Mouse (Mus musculus): ENCODE measurements at regions not wholly inside any gene's neighbourhood (a gene's known extent, or its start where the extent isn't known, plus 50 kb on each side); places are given as distances from the start of the nearest gene placed in this dataset.

DNA sequence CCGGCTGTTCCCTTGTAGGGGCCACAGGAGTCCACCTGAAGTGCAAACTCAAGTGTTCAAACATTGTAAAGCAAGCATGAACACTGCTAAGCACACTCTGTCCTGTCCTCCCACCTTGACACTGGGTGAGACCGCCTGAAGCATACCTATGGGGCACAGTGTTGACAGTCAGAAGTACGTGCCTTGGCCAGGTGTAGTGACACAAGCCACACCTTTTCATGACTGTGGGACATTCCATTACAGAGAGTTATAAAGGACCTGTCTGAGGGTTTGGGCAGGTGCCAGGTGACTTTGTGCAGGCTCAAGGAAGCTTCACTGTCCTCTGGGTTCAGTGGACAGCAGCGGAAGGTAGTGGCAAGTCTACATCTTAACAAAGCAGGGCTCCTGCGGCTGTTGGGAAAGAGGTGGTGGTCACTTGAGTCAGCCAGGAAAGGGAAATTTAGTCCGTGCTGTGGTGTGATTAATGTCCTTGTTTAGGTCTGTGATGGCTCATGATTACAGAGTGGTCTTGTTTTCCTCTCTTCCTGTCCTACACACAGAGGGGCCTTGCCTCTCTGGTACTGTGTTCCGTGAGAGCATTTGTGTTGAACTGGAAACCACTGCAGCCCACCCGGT is 112.5 kb downstream of the Nufip1 start:
- Histone ChIP-seq H3K4me3 (ENCODE audit: low read depth, low read length) (no peak overlapping the region), H3K27me3 (ENCODE audit: control insufficient read depth, insufficient read depth, low read length) (no peaks in the 10 kb centered on the region), H3K4me1 (replicated peaks; ENCODE audit: control insufficient read depth, insufficient read depth) (peaks cover 6% of the 10 kb centered on the region; the same call in 1 of the 2 replicates), H3K9me3 (ENCODE audit: control insufficient read depth, low read length) (no peaks in the 10 kb centered on the region), H3K4me2 (replicated peaks; ENCODE audit: low read depth) (no peak overlapping the region), H3K27ac (replicated peaks) (peak overlapping the region; percentile 61), H3K9ac (ENCODE audit: low read length) (no peak overlapping the region), H3K36me3 (ENCODE audit: control insufficient read depth, insufficient read depth, low read length) (no peaks in the 10 kb centered on the region)
- 55% methylated on average over 8 of the region's 8 CpGs for WGBS
- peak; percentile 96 for ATAC-seq (ENCODE audit: low FRiP score, low TSS enrichment)
- TF ChIP-seq EP300 (optimal IDR thresholded peaks at IDR 0.05) = no peak
- no peak for TF ChIP-seq CTCF (IDR thresholded peaks at IDR 0.05; ENCODE audit: low read depth)
- peak; percentile 76 for DNase-seq (ENCODE audit: low spot score)

DNA sequence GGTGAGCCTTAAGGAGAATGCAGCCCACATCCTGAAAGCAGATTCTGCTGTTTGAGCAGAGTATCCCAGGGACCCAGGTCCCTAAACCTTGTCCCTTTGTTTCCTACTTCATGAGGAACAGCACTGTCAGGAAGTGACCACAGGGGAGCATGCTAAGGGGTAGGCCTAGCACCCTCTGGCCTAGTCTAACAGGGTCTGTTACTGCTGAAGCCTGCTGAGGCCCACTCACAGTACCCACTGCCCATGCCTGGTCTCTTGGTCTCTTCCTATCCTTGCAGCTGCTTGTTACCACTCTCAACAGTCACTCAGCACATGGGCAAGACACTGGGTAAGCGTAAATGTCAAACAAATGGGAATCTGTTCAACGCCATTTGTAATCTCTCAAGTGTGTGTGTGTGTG is 113.2 kb downstream of the Nufip1 start:
- H3K9me3 ChIP-seq (ENCODE audit: control insufficient read depth, low read length) = no peaks in the 10 kb centered on the region
- no peak for TF ChIP-seq EP300 (optimal IDR thresholded peaks at IDR 0.05)
- no peak for TF ChIP-seq CTCF (IDR thresholded peaks at IDR 0.05; ENCODE audit: low read depth)
- no peak for DNase-seq (ENCODE audit: low spot score)
- H3K27me3 ChIP-seq (ENCODE audit: control insufficient read depth, insufficient read depth, low read length) = no peaks in the 10 kb centered on the region
- no peak for ATAC-seq (ENCODE audit: low FRiP score, low TSS enrichment)
- no peaks in the 10 kb centered on the region for H3K36me3 ChIP-seq (ENCODE audit: control insufficient read depth, insufficient read depth, low read length)
- 87% methylated on average over 2 of the region's 2 CpGs for WGBS
- H3K4me2 ChIP-seq (replicated peaks; ENCODE audit: low read depth) = no peak overlapping the region
- H3K9ac ChIP-seq (ENCODE audit: low read length) = no peak overlapping the region
- H3K4me1 ChIP-seq (replicated peaks; ENCODE audit: control insufficient read depth, insufficient read depth) = peaks cover 6% of the 10 kb centered on the region; the same call in 1 of the 2 replicates
- peak overlapping the region; percentile 61; the same call in 1 of the 2 replicates for H3K27ac ChIP-seq (replicated peaks)
- no peak overlapping the region for H3K4me3 ChIP-seq (ENCODE audit: low read depth, low read length)

DNA sequence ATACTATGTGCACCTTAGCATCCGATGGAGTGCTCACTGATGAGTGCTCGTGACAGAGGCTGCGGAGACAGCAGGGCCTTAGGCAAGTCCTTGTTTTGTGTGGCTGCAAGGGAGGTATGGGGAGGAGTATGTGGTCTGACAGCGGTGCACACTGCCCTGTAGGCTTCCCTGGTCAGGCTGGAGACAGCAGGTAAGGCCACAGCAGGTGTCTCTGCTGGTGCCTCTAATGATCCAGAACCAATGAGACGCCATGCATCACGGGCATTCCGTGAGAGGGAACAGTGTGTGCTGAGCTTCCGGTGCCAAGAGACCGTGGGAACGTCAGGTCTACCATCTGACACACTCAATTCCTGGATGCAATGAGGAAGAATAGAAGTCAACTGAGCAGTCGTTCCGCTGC is 114.8 kb downstream of the Nufip1 start:
- no peak overlapping the region for H3K4me3 ChIP-seq (ENCODE audit: low read depth, low read length)
- H3K9ac ChIP-seq (ENCODE audit: low read length) = no peak overlapping the region
- H3K36me3 ChIP-seq (ENCODE audit: control insufficient read depth, insufficient read depth, low read length) = no peaks in the 10 kb centered on the region
- H3K9me3 ChIP-seq (ENCODE audit: control insufficient read depth, low read length) = no peaks in the 10 kb centered on the region
- peaks cover 6% of the 10 kb centered on the region; the same call in 1 of the 2 replicates for H3K4me1 ChIP-seq (replicated peaks; ENCODE audit: control insufficient read depth, insufficient read depth)
- DNase-seq (ENCODE audit: low spot score) = no peak
- H3K4me2 ChIP-seq (replicated peaks; ENCODE audit: low read depth) = no peak overlapping the region
- H3K27ac ChIP-seq (replicated peaks) = no peak overlapping the region
- TF ChIP-seq CTCF (IDR thresholded peaks at IDR 0.05; ENCODE audit: low read depth) (no peak), EP300 (optimal IDR thresholded peaks at IDR 0.05) (no peak)
- ATAC-seq (ENCODE audit: low FRiP score, low TSS enrichment) = no peak
- H3K27me3 ChIP-seq (ENCODE audit: control insufficient read depth, insufficient read depth, low read length) = no peaks in the 10 kb centered on the region
- WGBS = 85% methylated on average over 12 of the region's 12 CpGs

DNA sequence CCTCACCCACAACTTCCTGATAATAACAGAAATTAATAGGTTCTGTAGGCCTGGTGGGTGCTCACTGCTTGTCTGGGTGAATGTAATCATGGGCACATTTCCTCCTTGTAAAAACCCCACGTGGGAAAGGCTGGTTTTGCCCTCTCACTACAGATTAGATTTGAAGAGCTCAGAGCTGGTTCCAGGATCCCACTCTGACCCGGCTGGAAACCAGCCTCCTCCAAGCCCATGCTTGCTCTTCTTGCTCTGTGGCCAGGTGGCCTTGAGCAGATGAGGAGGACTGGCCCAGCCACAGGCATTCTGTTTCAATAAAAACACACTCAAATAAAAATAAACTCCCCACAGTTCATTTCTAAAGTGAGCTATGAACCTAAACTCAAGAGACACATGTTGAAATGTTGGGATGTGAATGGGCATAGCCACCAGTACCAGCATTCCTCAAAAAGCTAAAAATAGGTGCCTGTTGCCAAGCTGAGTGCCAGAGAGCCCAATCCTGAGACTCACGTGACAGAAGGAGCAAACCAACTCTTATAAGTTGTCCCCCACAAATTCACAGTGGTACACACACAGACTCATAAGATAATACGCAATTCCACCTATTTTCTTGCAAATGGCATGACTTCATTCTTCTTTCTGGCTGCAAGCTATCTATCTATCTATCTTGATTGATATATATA is 116.1 kb downstream of the Nufip1 start:
- WGBS = 74% methylated on average over 4 of the region's 4 CpGs
- Histone ChIP-seq H3K4me1 (replicated peaks; ENCODE audit: control insufficient read depth, insufficient read depth) (peaks cover 6% of the 10 kb centered on the region; the same call in 1 of the 2 replicates), H3K27ac (replicated peaks) (no peak overlapping the region), H3K36me3 (ENCODE audit: control insufficient read depth, insufficient read depth, low read length) (no peaks in the 10 kb centered on the region), H3K4me2 (replicated peaks; ENCODE audit: low read depth) (no peak overlapping the region), H3K9ac (ENCODE audit: low read length) (no peak overlapping the region), H3K27me3 (ENCODE audit: control insufficient read depth, insufficient read depth, low read length) (no peaks in the 10 kb centered on the region), H3K4me3 (ENCODE audit: low read depth, low read length) (no peak overlapping the region), H3K9me3 (ENCODE audit: control insufficient read depth, low read length) (no peaks in the 10 kb centered on the region)
- DNase-seq (ENCODE audit: low spot score) (no peak), ATAC-seq (ENCODE audit: low FRiP score, low TSS enrichment) (no peak)
- TF ChIP-seq EP300 (optimal IDR thresholded peaks at IDR 0.05) (no peak), CTCF (IDR thresholded peaks at IDR 0.05; ENCODE audit: low read depth) (no peak)

DNA sequence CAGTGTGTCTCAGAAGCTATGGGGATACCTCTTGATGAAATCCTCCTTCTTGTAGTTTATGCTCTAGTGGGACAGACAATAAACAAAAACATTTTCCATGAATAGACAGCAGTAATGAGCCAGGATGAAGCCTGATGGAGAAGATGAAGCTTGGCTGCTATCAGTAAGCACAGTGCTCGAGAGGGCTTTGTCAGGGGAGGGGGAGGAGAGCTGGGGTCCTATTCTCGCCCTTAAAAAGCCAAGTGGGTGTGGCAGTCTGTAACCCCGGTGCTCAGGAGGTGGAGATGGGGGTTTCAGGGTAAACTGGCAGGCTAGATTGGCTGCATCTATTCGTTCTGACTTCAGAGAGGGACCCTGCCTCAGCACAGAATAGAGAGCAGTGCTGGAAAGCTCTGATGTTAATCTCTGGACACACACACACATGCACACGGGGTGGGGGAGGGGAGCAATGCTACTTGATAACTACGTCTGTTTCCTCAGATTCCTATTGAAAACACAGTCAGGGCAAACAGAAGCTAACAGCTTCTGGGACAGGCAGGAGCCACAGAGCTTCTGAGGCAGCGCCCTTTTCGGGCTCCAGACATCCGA is 118.4 kb downstream of the Nufip1 start:
- DNase-seq (ENCODE audit: low spot score) (no peak), ATAC-seq (ENCODE audit: low FRiP score, low TSS enrichment) (no peak)
- Histone ChIP-seq H3K9ac (ENCODE audit: low read length) (no peak overlapping the region), H3K27ac (replicated peaks) (no peak overlapping the region), H3K4me2 (replicated peaks; ENCODE audit: low read depth) (no peak overlapping the region), H3K27me3 (ENCODE audit: control insufficient read depth, insufficient read depth, low read length) (no peaks in the 10 kb centered on the region), H3K9me3 (ENCODE audit: control insufficient read depth, low read length) (no peaks in the 10 kb centered on the region), H3K4me1 (replicated peaks; ENCODE audit: control insufficient read depth, insufficient read depth) (no peaks in the 10 kb centered on the region), H3K36me3 (ENCODE audit: control insufficient read depth, insufficient read depth, low read length) (no peaks in the 10 kb centered on the region), H3K4me3 (ENCODE audit: low read depth, low read length) (no peak overlapping the region)
- no peak for TF ChIP-seq CTCF (IDR thresholded peaks at IDR 0.05; ENCODE audit: low read depth)
- TF ChIP-seq EP300 (optimal IDR thresholded peaks at IDR 0.05) = no peak
- 48% methylated on average over 9 of the region's 9 CpGs for WGBS

Measured in stomach, postnatal 0 days (tissue).